Mouse (Mus musculus): ENCODE results near the gene Grin2c. TPM values are rescaled to one million over a fixed set of nuclear protein-coding genes. Genes with fewer than 3 reads are reported as not detected.

Grin2c gene
- polyA plus RNA-seq, 1 experiment from 2014 or later = 0.51 TPM

DNA sequence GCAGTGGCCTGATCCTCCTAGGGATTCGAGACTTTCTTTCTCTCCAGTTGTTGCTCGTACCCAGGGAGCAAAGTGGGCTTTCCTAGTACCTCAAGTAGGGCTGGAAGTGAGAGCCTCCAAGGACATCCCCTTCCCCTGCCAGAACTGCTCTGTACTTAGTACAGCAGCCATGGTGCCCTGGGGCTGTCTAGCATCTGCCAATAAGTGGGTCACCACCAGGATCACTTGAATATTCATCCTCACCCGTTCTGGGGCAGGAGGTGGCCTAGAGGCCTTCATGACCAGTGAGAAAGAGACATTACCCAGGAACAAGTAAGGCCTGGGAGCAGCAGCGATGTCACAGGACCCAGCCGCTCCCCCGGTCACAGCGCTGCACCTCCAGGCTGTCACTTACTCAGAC is 57.1 kb downstream of the Grin2c start:
- Histone ChIP-seq H3K27ac (no peak overlapping the region), H3K9me3 (replicated peaks) (no peaks in the 10 kb centered on the region), H3K9ac (no peak overlapping the region), H3K36me3 (peaks cover 39% of the 10 kb centered on the region), H3K4me1 (peaks cover 16% of the 10 kb centered on the region), H3K4me2 (no peak overlapping the region), H3K27me3 (replicated peaks) (no peaks in the 10 kb centered on the region), H3K4me3 (no peak overlapping the region)
- 78% methylated on average over 7 of the region's 7 CpGs for WGBS (ENCODE audit: insufficient replicate concordance)
- no peak for ATAC-seq

DNA sequence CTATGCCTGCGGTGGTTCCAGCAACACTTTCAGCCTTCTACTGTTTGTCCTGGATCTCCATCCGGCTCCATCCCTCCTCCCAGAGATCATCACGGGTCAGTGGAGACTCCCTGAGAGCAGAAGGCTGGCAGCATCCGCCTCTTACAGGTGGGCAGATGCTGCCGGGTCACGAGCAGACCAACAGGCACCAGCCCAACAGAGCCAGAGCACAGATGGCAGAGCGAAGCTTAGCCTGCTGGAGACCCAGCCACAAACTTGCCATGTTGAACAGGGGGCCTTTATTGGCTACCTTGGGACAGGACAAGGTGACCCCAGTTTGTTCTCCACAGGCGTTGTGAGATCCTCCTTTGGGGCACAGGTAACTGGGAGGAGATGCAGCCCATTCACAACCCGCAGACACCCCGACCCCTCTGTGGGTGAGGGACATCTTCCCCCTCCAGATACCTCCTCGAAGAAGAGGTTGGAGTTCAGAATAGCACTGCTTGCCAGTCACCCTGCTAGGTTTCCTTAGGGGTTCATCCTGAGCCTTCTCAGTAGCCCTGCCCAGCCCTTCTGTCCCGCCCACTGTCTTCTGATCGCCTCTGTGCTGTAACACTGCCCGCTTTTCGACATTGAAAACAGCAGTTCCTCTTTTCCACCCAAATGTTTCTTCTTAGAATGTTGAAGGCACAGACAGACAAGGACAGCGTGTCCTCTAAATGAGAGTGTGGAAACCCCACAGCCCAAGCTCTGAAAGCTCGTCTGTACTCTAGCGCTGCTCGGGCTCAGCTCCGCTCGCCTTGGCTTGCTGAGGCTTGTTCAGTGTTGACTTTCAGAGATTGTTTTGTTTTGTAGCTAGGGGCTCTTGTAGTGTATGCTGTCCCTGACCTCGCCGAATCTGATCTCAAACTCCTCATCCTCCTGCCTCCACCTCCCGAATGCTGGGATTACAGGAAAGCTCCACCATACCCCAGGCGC is 58.0 kb downstream of the Grin2c start:
- Histone ChIP-seq H3K9ac (no peak overlapping the region), H3K4me2 (no peak overlapping the region), H3K9me3 (replicated peaks) (no peaks in the 10 kb centered on the region), H3K27me3 (replicated peaks) (no peaks in the 10 kb centered on the region), H3K27ac (no peak overlapping the region), H3K4me1 (peaks cover 16% of the 10 kb centered on the region), H3K36me3 (peaks cover 44% of the 10 kb centered on the region), H3K4me3 (no peak overlapping the region)
- 76% methylated on average over 25 of the region's 25 CpGs for WGBS (ENCODE audit: insufficient replicate concordance)
- ATAC-seq = no peak

- no peak overlapping the region for H3K9ac ChIP-seq
- ATAC-seq = no peak
- H3K4me2 ChIP-seq = no peak overlapping the region
- 86% methylated on average over 12 of the region's 12 CpGs for WGBS (ENCODE audit: insufficient replicate concordance)
- no peak overlapping the region for H3K27ac ChIP-seq
- H3K9me3 ChIP-seq (replicated peaks) = no peaks in the 10 kb centered on the region
- peaks cover 52% of the 10 kb centered on the region for H3K36me3 ChIP-seq
- peaks cover 16% of the 10 kb centered on the region for H3K4me1 ChIP-seq
- H3K27me3 ChIP-seq (replicated peaks) = no peaks in the 10 kb centered on the region
- no peak overlapping the region for H3K4me3 ChIP-seq
Measured at GRCm38 (mm10) chr11:115208126-115208525, 58.9 kb downstream of the Grin2c start.

DNA sequence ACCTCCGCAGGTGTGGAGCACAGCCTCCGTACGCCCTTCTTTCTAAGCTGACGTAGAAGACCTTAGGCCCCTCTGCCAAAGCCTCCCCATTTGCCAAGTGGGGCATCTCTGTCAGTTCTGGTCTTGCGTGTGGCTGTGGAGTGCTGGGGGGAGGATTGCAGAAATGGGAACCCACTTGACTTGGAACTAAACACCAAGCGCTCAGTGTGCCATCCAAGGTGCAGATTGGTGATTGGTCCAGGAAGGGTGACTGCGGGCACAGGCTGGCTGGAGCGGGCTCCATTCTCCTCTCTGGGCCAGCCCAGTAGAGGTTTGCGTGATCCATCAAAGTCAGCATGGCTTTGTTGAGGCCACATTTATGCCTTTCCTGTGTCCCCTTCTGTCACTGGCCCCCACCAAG is 64.3 kb downstream of the Grin2c start:
- Histone ChIP-seq H3K4me1 (0 out of 2 replicates have a peak, but pooled peaks cover 3% of the 10 kb centered on the region), H3K36me3 (peaks cover 74% of the 10 kb centered on the region), H3K27me3 (replicated peaks) (no peaks in the 10 kb centered on the region), H3K4me3 (no peak overlapping the region), H3K9me3 (replicated peaks) (no peaks in the 10 kb centered on the region), H3K4me2 (no peak overlapping the region), H3K27ac (no peak overlapping the region), H3K9ac (no peak overlapping the region)
- no peak for ATAC-seq
- 86% methylated on average over 9 of the region's 9 CpGs for WGBS (ENCODE audit: insufficient replicate concordance)

DNA sequence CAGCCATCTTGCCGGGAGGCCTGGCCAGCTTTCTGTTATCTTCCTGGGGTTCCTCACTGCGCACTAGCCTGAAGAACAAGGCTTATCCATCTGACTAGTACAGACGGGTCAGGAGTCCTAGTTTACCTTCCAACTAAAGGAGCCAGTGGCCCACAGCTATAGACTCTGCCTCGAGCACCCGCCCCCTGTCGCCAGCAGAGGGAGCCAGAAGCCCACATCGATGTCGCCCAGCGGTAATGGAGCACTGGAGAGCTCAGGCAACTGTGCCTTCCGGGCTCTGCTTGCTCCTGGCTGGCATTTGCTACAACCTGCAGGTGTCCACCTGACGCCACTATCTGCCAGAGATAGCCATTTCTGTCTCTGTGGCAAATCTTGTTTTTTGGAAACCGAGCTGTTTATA is 64.7 kb downstream of the Grin2c start:
- no peak overlapping the region for H3K4me2 ChIP-seq
- no peaks in the 10 kb centered on the region for H3K9me3 ChIP-seq (replicated peaks)
- no peaks in the 10 kb centered on the region for H3K27me3 ChIP-seq (replicated peaks)
- H3K36me3 ChIP-seq = peaks cover 74% of the 10 kb centered on the region
- WGBS (ENCODE audit: insufficient replicate concordance) = 20% methylated on average over 12 of the region's 12 CpGs
- H3K27ac ChIP-seq = no peak overlapping the region
- peaks cover 3% of the 10 kb centered on the region; the same call in 1 of the 2 replicates for H3K4me1 ChIP-seq
- H3K4me3 ChIP-seq = no peak overlapping the region
- H3K9ac ChIP-seq = no peak overlapping the region
- peak; percentile 63 for ATAC-seq

- H3K9me3 ChIP-seq (replicated peaks) = no peaks in the 10 kb centered on the region
- no peaks in the 10 kb centered on the region for H3K27me3 ChIP-seq (replicated peaks)
- peaks cover 21% of the 10 kb centered on the region for H3K4me1 ChIP-seq
- 69% methylated on average over 4 of the region's 4 CpGs for WGBS (ENCODE audit: insufficient replicate concordance)
- H3K36me3 ChIP-seq = peaks cover 56% of the 10 kb centered on the region
- no peak overlapping the region for H3K27ac ChIP-seq
- H3K9ac ChIP-seq = no peak overlapping the region
- no peak for ATAC-seq
- no peak overlapping the region for H3K4me3 ChIP-seq
- H3K4me2 ChIP-seq = no peak overlapping the region
Measured at GRCm38 (mm10) chr11:115200520-115200919, 66.5 kb downstream of the Grin2c start.

Small RNAs within 50 kb of the gene (microRNA-seq; reads per million reads assigned to microRNA genes)
- not detected for gene Gm25837

Other genes with a start within 250 kb of the Grin2c start
- gene Cd300ld4, start 240.2 kb downstream of the Grin2c start, polyA plus RNA-seq (2016; fragmentation: Nextera tagmentation; extraction: Ambion mirVana) = not detected in 2 replicates
- gene Cd300ld5, start 229.5 kb downstream of the Grin2c start, polyA plus RNA-seq (2016; fragmentation: Nextera tagmentation; extraction: Ambion mirVana) = not detected in 2 replicates
- gene Cd300ld3, start 218.8 kb downstream of the Grin2c start, polyA plus RNA-seq (2016; fragmentation: Nextera tagmentation; extraction: Ambion mirVana) = 0.23 TPM in 1 of 2 replicates, not detected in the other
- 0.50 and 0.61 TPM in 2 replicates for gene Cd300e, start 205.1 kb downstream of the Grin2c start, polyA plus RNA-seq (2016; fragmentation: Nextera tagmentation; extraction: Ambion mirVana)
- gene Rab37, start 175.8 kb downstream of the Grin2c start, polyA plus RNA-seq (2016; fragmentation: Nextera tagmentation; extraction: Ambion mirVana) = 4.7 and 6.1 TPM in 2 replicates
- gene Cd300lf, start 133.3 kb downstream of the Grin2c start, polyA plus RNA-seq (2016; fragmentation: Nextera tagmentation; extraction: Ambion mirVana) = 0.90 and 1.3 TPM in 2 replicates
- gene Slc9a3r1, start 103.9 kb downstream of the Grin2c start, polyA plus RNA-seq (2016; fragmentation: Nextera tagmentation; extraction: Ambion mirVana) = 74.5 and 75.7 TPM in 2 replicates
- gene Tmem104, start 79.8 kb downstream of the Grin2c start, polyA plus RNA-seq (2016; fragmentation: Nextera tagmentation; extraction: Ambion mirVana) = 7.5 and 8.1 TPM in 2 replicates
- 12.8 and 12.9 TPM in 2 replicates for gene Nat9, start 79.4 kb downstream of the Grin2c start, polyA plus RNA-seq (2016; fragmentation: Nextera tagmentation; extraction: Ambion mirVana)
- gene Fdxr, start 9.8 kb upstream of the Grin2c start, polyA plus RNA-seq (2016; fragmentation: Nextera tagmentation; extraction: Ambion mirVana) = 17.1 and 17.8 TPM in 2 replicates
- 2.2 and 2.4 TPM in 2 replicates for gene Fads6, start 30.4 kb upstream of the Grin2c start, polyA plus RNA-seq (2016; fragmentation: Nextera tagmentation; extraction: Ambion mirVana)
- gene Otop2, start 39.9 kb upstream of the Grin2c start, polyA plus RNA-seq (2016; fragmentation: Nextera tagmentation; extraction: Ambion mirVana) = not detected in 2 replicates
- gene Ush1g, start 54.8 kb upstream of the Grin2c start, polyA plus RNA-seq (2016; fragmentation: Nextera tagmentation; extraction: Ambion mirVana) = 0.25 and 0.32 TPM in 2 replicates
- gene Otop3, start 67.5 kb upstream of the Grin2c start, polyA plus RNA-seq (2016; fragmentation: Nextera tagmentation; extraction: Ambion mirVana) = not detected in 2 replicates
- gene Hid1, start 100.5 kb upstream of the Grin2c start, polyA plus RNA-seq (2016; fragmentation: Nextera tagmentation; extraction: Ambion mirVana) = 1.8 TPM in 2 replicates
- 4.2 TPM in 2 replicates for gene Cdr2l, start 114.7 kb upstream of the Grin2c start, polyA plus RNA-seq (2016; fragmentation: Nextera tagmentation; extraction: Ambion mirVana)
- 116 and 120 TPM in 2 replicates for gene Mrpl58, start 136.5 kb upstream of the Grin2c start, polyA plus RNA-seq (2016; fragmentation: Nextera tagmentation; extraction: Ambion mirVana)
- gene Atp5h, start 152.7 kb upstream of the Grin2c start, polyA plus RNA-seq (2016; fragmentation: Nextera tagmentation; extraction: Ambion mirVana) = 624 and 630 TPM in 2 replicates
- gene Kctd2, start 152.9 kb upstream of the Grin2c start, polyA plus RNA-seq (2016; fragmentation: Nextera tagmentation; extraction: Ambion mirVana) = 8.6 and 9.3 TPM in 2 replicates
- 0.18 and 0.22 TPM in 2 replicates for gene Trim80, start 173.3 kb upstream of the Grin2c start, polyA plus RNA-seq (2016; fragmentation: Nextera tagmentation; extraction: Ambion mirVana)
- 0.08 and 0.10 TPM in 2 replicates for gene Slc16a5, start 195.2 kb upstream of the Grin2c start, polyA plus RNA-seq (2016; fragmentation: Nextera tagmentation; extraction: Ambion mirVana)
- 4.0 and 4.2 TPM in 2 replicates for gene Armc7, start 208.4 kb upstream of the Grin2c start, polyA plus RNA-seq (2016; fragmentation: Nextera tagmentation; extraction: Ambion mirVana)
- gene Nt5c, start 224.6 kb upstream of the Grin2c start, polyA plus RNA-seq (2016; fragmentation: Nextera tagmentation; extraction: Ambion mirVana) = 68.4 and 69.0 TPM in 2 replicates
- 307 and 318 TPM in 2 replicates for gene Jpt1, start 247.1 kb upstream of the Grin2c start, polyA plus RNA-seq (2016; fragmentation: Nextera tagmentation; extraction: Ambion mirVana)